Mouse (Mus musculus): ENCODE results near the gene Sox1.

Sox1 gene

GRCm38 (mm10) chr8:12395071-12396031 is at the start of gene Sox1:
Gene Sox1 (plus strand): TSS chr8:12395295.
- no peak for DNase-seq (ENCODE audit: low read depth in 2 of 2, low spot score in 2 of 2)

- DNase-seq (ENCODE audit: low read depth in 2 of 2, low spot score in 2 of 2) = no peak
Observed at GRCm38 (mm10) chr8:12345881-12346280, 49.2 kb upstream of the Sox1 start.

GRCm38 (mm10) chr8:12346870-12347269 is 48.2 kb upstream of the Sox1 start:
- DNase-seq (ENCODE audit: low read depth in 2 of 2, low spot score in 2 of 2) = no peak

GRCm38 (mm10) chr8:12348306-12348705 is 46.8 kb upstream of the Sox1 start:
- no peak for DNase-seq (ENCODE audit: low read depth in 2 of 2, low spot score in 2 of 2)

DNA sequence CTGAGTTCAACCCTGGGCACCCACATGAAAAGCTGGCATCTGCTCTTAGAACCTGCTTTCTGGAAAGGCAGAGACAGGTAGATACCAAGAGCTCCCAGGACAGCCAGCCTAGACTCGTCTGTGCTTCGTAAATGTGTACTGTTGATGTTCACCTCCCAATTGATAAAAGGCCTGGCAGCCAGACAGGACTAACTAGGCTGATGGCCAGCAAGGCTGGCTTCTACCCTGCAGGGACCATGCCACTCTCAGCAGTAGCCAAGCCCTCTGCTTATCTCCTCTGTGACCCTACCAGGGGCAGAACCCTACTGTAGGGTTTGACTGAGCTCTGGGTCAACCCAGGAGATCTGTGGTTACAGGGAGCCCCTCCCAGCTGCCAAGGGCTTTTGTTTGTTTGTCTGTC is 45.5 kb upstream of the Sox1 start:
- DNase-seq (ENCODE audit: low read depth in 2 of 2, low spot score in 2 of 2) = no peak

DNA sequence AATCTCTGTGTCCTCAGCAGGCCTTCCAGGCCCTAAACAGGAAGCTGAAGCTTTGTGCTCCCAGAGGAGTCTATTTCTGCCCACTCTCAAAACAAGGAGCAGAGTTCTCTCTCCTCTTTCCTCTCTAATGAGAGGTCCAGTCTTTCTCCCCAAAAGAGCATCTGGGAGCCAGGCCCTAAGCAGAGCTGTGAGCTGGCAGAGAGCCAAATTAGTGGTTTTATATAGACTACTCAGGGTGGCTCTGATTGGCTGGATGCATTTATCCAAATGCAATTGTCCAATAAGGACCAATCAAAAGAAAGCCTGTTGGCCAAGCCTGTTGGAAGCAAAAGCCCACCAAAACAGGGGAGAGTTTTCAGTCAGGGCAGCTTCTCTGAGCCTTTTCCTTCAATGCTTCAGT is 44.0 kb upstream of the Sox1 start:
- DNase-seq (ENCODE audit: low read depth in 2 of 2, low spot score in 2 of 2) = no peak

GRCm38 (mm10) chr8:12354406-12355025 is 40.6 kb upstream of the Sox1 start:
- no peak for DNase-seq (ENCODE audit: low read depth in 2 of 2, low spot score in 2 of 2)

DNA sequence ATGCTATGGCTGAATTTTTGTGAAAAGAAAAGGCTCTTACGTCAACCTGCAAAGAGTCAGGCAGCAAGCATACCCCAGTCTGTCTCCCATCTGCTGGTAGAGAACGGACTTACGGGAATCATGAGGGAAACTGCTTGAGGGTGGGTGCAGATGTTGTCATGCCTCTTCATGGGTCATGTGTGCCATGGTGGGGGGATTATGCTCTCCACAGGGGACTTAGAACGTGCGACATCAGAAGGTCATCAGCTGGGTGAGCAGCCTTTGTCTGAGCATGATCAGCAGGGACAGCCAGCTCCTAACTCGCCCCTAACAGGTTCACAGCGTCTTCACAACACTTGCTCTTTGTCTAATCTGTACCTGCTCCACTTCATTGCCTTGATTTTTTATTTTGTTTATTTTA is 26.9 kb upstream of the Sox1 start:
- no peak for DNase-seq (ENCODE audit: low read depth in 2 of 2, low spot score in 2 of 2)

GRCm38 (mm10) chr8:12368856-12369255 is 26.2 kb upstream of the Sox1 start:
- DNase-seq (ENCODE audit: low read depth in 2 of 2, low spot score in 2 of 2) = no peak

- no peak for DNase-seq (ENCODE audit: low read depth in 2 of 2, low spot score in 2 of 2)
Observed at GRCm38 (mm10) chr8:12381111-12381510, 14.0 kb upstream of the Sox1 start.

DNA sequence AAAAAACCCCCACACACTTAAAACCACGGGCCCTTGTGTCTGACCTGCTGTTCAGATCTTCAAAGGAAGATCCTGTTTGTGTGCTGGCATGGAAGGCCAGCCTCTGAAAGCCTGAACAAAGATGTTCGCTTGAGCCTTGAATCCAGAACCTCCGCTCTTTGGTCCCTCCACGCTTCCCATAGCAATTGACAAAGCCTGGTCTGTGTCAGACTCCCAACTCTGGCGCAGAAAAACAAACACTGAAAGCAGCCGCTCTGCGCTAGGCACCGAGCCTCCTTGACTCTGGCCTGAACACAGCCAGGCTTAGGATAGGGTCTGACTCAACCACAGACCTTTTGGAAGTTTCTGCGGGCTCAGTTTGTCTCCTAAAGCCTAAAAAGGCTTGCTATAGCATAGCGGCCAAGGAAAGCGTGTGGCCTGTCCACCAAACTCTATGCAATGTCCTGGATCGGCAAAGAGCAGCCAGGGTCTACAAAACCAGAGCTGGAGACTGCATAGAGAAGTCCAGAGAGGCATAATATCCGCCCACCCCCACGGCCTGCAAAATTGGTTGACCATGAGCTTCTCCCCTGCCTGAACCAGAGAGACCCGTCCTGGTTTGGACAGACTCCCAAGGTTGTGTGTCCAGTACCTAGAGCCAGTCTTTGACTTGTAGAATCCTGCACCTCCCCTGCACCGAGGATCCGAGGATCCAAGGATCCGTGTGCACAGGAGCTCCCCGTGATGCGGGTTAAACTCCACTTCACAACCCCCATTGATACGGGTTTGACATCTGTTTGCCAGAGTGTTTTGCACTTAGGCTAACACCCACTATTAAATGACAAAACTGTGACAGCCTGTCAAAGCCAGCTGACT is 12.2 kb upstream of the Sox1 start:
- no peak for DNase-seq (ENCODE audit: low read depth in 2 of 2, low spot score in 2 of 2)

DNA sequence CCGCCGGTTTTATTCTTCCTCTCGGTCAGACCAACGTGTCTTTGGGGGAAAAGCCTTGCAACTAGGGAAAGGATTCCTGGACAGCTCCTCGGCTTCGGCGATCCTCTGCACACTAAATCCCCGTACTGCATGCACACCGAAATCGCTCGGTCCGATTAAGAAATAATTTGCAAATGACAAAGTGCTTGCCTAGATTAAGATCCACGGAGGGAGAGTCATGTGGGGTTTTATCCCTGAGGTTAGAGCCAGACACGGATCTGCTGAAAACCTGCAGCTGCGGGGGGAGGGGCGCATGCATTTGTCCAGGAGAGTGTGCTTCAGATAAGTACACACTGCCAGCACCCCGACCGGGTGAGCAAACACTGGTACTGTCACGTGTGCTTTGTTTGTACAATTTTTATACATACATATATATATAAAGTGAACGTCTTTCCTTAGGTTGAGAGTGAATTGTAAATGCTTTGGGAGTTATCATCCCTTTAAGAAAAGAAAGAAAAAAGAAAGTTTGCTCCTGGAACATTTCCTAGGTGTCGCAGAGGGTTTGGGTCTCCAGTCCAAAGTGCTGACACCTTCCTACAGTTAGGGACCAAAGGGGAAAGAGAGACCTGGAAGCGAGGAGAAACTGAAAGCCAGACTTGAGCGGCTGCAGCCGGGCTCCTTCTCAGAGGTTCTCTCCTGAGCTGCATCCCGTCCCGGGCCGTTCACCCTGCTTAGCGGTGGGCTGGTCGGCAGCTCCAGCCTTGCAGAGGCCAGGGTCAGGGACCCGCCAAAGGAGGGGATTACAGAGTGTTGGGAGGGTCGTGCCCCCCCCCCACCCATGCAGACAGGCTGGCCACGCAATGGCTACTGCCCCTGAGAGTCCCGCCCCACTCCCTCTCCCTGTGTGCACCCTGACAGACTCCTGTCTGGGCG is 10.9 kb upstream of the Sox1 start:
- no peak for DNase-seq (ENCODE audit: low read depth in 2 of 2, low spot score in 2 of 2)

- no peak for DNase-seq (ENCODE audit: low read depth in 2 of 2, low spot score in 2 of 2)
Observed at GRCm38 (mm10) chr8:12384996-12385685, 10.0 kb upstream of the Sox1 start.

- no peak for DNase-seq (ENCODE audit: low read depth in 2 of 2, low spot score in 2 of 2)
Observed at GRCm38 (mm10) chr8:12385686-12386488, 9.2 kb upstream of the Sox1 start.

DNA sequence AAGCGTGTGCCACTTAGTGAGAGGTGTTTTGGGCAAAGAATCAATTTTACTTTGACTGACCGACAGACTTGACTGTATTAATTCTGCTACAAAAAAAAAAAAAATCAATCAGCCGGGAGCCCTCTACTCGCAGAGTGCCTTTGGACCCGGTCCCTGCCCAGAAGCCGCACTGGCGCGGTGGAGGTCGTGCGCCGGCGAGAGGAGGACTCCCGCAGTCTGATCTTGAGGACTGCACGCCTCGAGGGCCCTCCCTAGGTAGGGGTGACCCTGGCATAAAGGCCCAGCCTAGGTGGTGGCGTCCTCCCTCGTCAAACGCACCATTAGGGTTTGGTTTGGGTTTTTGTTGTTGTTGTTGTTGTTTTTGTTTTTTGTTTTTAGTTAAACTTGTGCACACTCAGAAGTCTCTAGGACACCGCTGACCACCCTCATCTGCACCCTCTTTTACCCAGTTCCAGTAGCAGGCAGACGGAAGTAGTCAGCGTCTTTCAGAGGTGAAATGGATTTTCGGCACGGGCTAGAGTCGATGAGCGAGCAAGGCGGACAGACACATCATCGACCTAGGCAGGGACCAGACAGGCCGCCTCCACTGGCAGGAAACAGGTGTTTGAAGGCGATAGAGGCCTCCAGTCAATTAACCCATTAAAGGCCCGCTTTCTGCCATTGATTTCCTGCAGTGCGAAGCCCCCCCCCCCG is 8.4 kb upstream of the Sox1 start:
- DNase-seq (ENCODE audit: low read depth in 2 of 2, low spot score in 2 of 2) = no peak

GRCm38 (mm10) chr8:12387223-12387860 is 7.8 kb upstream of the Sox1 start:
- DNase-seq (ENCODE audit: low read depth in 2 of 2, low spot score in 2 of 2) = no peak

DNA sequence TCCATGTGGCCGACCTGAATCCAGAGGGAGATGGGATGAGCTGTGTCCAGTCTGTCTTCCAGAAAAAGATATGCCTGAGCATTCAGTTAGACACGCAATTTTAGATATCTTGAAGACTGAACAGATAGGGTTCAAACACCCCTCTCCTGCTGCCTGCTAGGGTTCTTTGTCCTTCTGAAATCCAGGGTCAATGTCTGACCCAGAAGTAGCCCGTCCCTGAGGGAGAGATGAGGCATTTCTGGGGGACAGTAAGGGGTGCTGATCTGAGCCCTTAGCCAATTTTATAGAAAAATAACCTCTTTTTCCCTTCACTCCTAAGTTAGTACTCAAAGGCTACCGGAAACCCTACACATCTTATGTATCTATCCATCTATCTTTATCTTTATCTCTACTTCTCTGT is 7.2 kb upstream of the Sox1 start:
- DNase-seq (ENCODE audit: low read depth in 2 of 2, low spot score in 2 of 2) = no peak

All from CD8-positive naive resting alpha-beta T cell, adult 2 months (primary cell).